Mouse (Mus musculus): ENCODE results near the gene Kcna1. TPM values are rescaled to one million over a fixed set of nuclear protein-coding genes. Genes with fewer than 3 reads are reported as not detected.

Kcna1 gene
- polyA plus RNA-seq (2014; fragmentation: Nextera tagmentation; extraction: Ambion mirVana), result 0.23 and 0.38 TPM in 2 replicates

- Histone ChIP-seq H3K27me3 (ENCODE audit: control insufficient read depth, insufficient read depth, low read length) (peaks cover 41% of the 10 kb centered on the region), H3K36me3 (ENCODE audit: control insufficient read depth, insufficient read depth, low read length) (no peaks in the 10 kb centered on the region), H3K9me3 (ENCODE audit: control insufficient read depth, low read length) (no peaks in the 10 kb centered on the region), H3K4me1 (ENCODE audit: control insufficient read depth, insufficient read depth, low read length) (peaks cover 10% of the 10 kb centered on the region; the same call in 1 of the 2 replicates), H3K4me3 (ENCODE audit: low read depth, low read length) (peak within 1 kb of the TSS; percentile 46), H3K4me2 (ENCODE audit: low read depth, severe bottlenecking) (peak within 1 kb of the TSS; percentile 97), H3K27ac (replicated peaks; ENCODE audit: low read depth, low read length) (no peak within 1 kb of the TSS), H3K9ac (ENCODE audit: low read length) (no peak within 1 kb of the TSS)
- 34% methylated on average over 8 of the region's 8 CpGs for WGBS
- ATAC-seq (ENCODE audit: insufficient number of reproducible peaks, low FRiP score, low TSS enrichment, low read depth) (no peak), DNase-seq (ENCODE audit: low spot score) (no peak)
Observed at GRCm38 (mm10) chr6:126646381-126646780, at the start of gene Kcna1. Gene Kcna1, minus strand, starts transcription at chr6:126646384.

GRCm38 (mm10) chr6:126687120-126687519 lies 40.9 kb upstream of the Kcna1 start:
- DNase-seq (ENCODE audit: low spot score) (no peak), ATAC-seq (ENCODE audit: insufficient number of reproducible peaks, low FRiP score, low TSS enrichment, low read depth) (no peak)
- Histone ChIP-seq H3K9ac (ENCODE audit: low read length) (no peak overlapping the region), H3K27ac (replicated peaks; ENCODE audit: low read depth, low read length) (no peak overlapping the region), H3K9me3 (ENCODE audit: control insufficient read depth, low read length) (no peaks in the 10 kb centered on the region), H3K27me3 (ENCODE audit: control insufficient read depth, insufficient read depth, low read length) (no peaks in the 10 kb centered on the region), H3K4me2 (ENCODE audit: low read depth, severe bottlenecking) (no peak overlapping the region), H3K36me3 (ENCODE audit: control insufficient read depth, insufficient read depth, low read length) (no peaks in the 10 kb centered on the region), H3K4me3 (ENCODE audit: low read depth, low read length) (no peak overlapping the region), H3K4me1 (ENCODE audit: control insufficient read depth, insufficient read depth, low read length) (0 out of 2 replicates have a peak, but pooled peaks cover 3% of the 10 kb centered on the region)
- 38% methylated on average over 4 of the region's 4 CpGs for WGBS

- H3K4me2 ChIP-seq (ENCODE audit: low read depth, severe bottlenecking), result no peak overlapping the region
- no peaks in the 10 kb centered on the region for H3K36me3 ChIP-seq (ENCODE audit: control insufficient read depth, insufficient read depth, low read length)
- DNase-seq (ENCODE audit: low spot score), result no peak
- H3K4me1 ChIP-seq (ENCODE audit: control insufficient read depth, insufficient read depth, low read length), result 0 out of 2 replicates have a peak, but pooled peaks cover 3% of the 10 kb centered on the region
- no peak overlapping the region for H3K9ac ChIP-seq (ENCODE audit: low read length)
- no peak overlapping the region for H3K4me3 ChIP-seq (ENCODE audit: low read depth, low read length)
- no peak; the same call in 1 of the 2 replicates for ATAC-seq (ENCODE audit: insufficient number of reproducible peaks, low FRiP score, low TSS enrichment, low read depth)
- H3K9me3 ChIP-seq (ENCODE audit: control insufficient read depth, low read length), result no peaks in the 10 kb centered on the region
- 57% methylated on average over 3 of the region's 3 CpGs for WGBS
- no peaks in the 10 kb centered on the region for H3K27me3 ChIP-seq (ENCODE audit: control insufficient read depth, insufficient read depth, low read length)
- no peak overlapping the region for H3K27ac ChIP-seq (replicated peaks; ENCODE audit: low read depth, low read length)
Observed at GRCm38 (mm10) chr6:126685135-126685534, 39.0 kb upstream of the Kcna1 start.

- Histone ChIP-seq H3K4me1 (ENCODE audit: control insufficient read depth, insufficient read depth, low read length) (no peaks in the 10 kb centered on the region), H3K27ac (replicated peaks; ENCODE audit: low read depth, low read length) (no peak overlapping the region), H3K27me3 (ENCODE audit: control insufficient read depth, insufficient read depth, low read length) (no peaks in the 10 kb centered on the region), H3K9me3 (ENCODE audit: control insufficient read depth, low read length) (no peaks in the 10 kb centered on the region), H3K9ac (ENCODE audit: low read length) (no peak overlapping the region), H3K36me3 (ENCODE audit: control insufficient read depth, insufficient read depth, low read length) (no peaks in the 10 kb centered on the region), H3K4me2 (ENCODE audit: low read depth, severe bottlenecking) (no peak overlapping the region), H3K4me3 (ENCODE audit: low read depth, low read length) (no peak overlapping the region)
- peak; percentile 63 for DNase-seq (ENCODE audit: low spot score)
- WGBS, result 70% methylated on average over 7 of the region's 7 CpGs
- ATAC-seq (ENCODE audit: insufficient number of reproducible peaks, low FRiP score, low TSS enrichment, low read depth), result no peak
Observed at GRCm38 (mm10) chr6:126678961-126679360, 32.8 kb upstream of the Kcna1 start.

- 94% methylated on average over 5 of the region's 5 CpGs for WGBS
- H3K9ac ChIP-seq (ENCODE audit: low read length), result no peak overlapping the region
- no peak overlapping the region for H3K27ac ChIP-seq (replicated peaks; ENCODE audit: low read depth, low read length)
- no peaks in the 10 kb centered on the region for H3K27me3 ChIP-seq (ENCODE audit: control insufficient read depth, insufficient read depth, low read length)
- DNase-seq (ENCODE audit: low spot score), result no peak
- no peak overlapping the region for H3K4me2 ChIP-seq (ENCODE audit: low read depth, severe bottlenecking)
- H3K9me3 ChIP-seq (ENCODE audit: control insufficient read depth, low read length), result no peaks in the 10 kb centered on the region
- no peak for ATAC-seq (ENCODE audit: insufficient number of reproducible peaks, low FRiP score, low TSS enrichment, low read depth)
- no peaks in the 10 kb centered on the region for H3K36me3 ChIP-seq (ENCODE audit: control insufficient read depth, insufficient read depth, low read length)
- H3K4me1 ChIP-seq (ENCODE audit: control insufficient read depth, insufficient read depth, low read length), result no peaks in the 10 kb centered on the region
- no peak overlapping the region for H3K4me3 ChIP-seq (ENCODE audit: low read depth, low read length)
Observed at GRCm38 (mm10) chr6:126667001-126667400, 20.8 kb upstream of the Kcna1 start.

- no peaks in the 10 kb centered on the region for H3K27me3 ChIP-seq (ENCODE audit: control insufficient read depth, insufficient read depth, low read length)
- H3K9me3 ChIP-seq (ENCODE audit: control insufficient read depth, low read length), result no peaks in the 10 kb centered on the region
- no peaks in the 10 kb centered on the region for H3K4me1 ChIP-seq (ENCODE audit: control insufficient read depth, insufficient read depth, low read length)
- ATAC-seq (ENCODE audit: insufficient number of reproducible peaks, low FRiP score, low TSS enrichment, low read depth), result no peak
- H3K9ac ChIP-seq (ENCODE audit: low read length), result no peak overlapping the region
- H3K4me3 ChIP-seq (ENCODE audit: low read depth, low read length), result no peak overlapping the region
- H3K36me3 ChIP-seq (ENCODE audit: control insufficient read depth, insufficient read depth, low read length), result no peaks in the 10 kb centered on the region
- DNase-seq (ENCODE audit: low spot score), result no peak
- H3K4me2 ChIP-seq (ENCODE audit: low read depth, severe bottlenecking), result no peak overlapping the region
- WGBS, result 77% methylated on average over 6 of the region's 6 CpGs
- H3K27ac ChIP-seq (replicated peaks; ENCODE audit: low read depth, low read length), result no peak overlapping the region
Observed at GRCm38 (mm10) chr6:126666091-126666490, 19.9 kb upstream of the Kcna1 start.

- DNase-seq (ENCODE audit: low spot score) (no peak), ATAC-seq (ENCODE audit: insufficient number of reproducible peaks, low FRiP score, low TSS enrichment, low read depth) (no peak)
- Histone ChIP-seq H3K36me3 (ENCODE audit: control insufficient read depth, insufficient read depth, low read length) (no peaks in the 10 kb centered on the region), H3K27me3 (ENCODE audit: control insufficient read depth, insufficient read depth, low read length) (no peaks in the 10 kb centered on the region), H3K4me1 (ENCODE audit: control insufficient read depth, insufficient read depth, low read length) (no peaks in the 10 kb centered on the region), H3K27ac (replicated peaks; ENCODE audit: low read depth, low read length) (no peak overlapping the region), H3K4me2 (ENCODE audit: low read depth, severe bottlenecking) (no peak overlapping the region), H3K9ac (ENCODE audit: low read length) (no peak overlapping the region), H3K9me3 (ENCODE audit: control insufficient read depth, low read length) (no peaks in the 10 kb centered on the region), H3K4me3 (ENCODE audit: low read depth, low read length) (no peak overlapping the region)
- 80% methylated on average over 3 of the region's 3 CpGs for WGBS
Observed at GRCm38 (mm10) chr6:126664569-126664968, 18.4 kb upstream of the Kcna1 start.

- Histone ChIP-seq H3K4me3 (ENCODE audit: low read depth, low read length) (no peak overlapping the region), H3K4me2 (ENCODE audit: low read depth, severe bottlenecking) (no peak overlapping the region), H3K27ac (replicated peaks; ENCODE audit: low read depth, low read length) (no peak overlapping the region), H3K4me1 (ENCODE audit: control insufficient read depth, insufficient read depth, low read length) (no peaks in the 10 kb centered on the region), H3K36me3 (ENCODE audit: control insufficient read depth, insufficient read depth, low read length) (no peaks in the 10 kb centered on the region), H3K27me3 (ENCODE audit: control insufficient read depth, insufficient read depth, low read length) (no peaks in the 10 kb centered on the region), H3K9me3 (ENCODE audit: control insufficient read depth, low read length) (no peaks in the 10 kb centered on the region), H3K9ac (ENCODE audit: low read length) (no peak overlapping the region)
- 83% methylated on average over 2 of the region's 2 CpGs for WGBS
- ATAC-seq (ENCODE audit: insufficient number of reproducible peaks, low FRiP score, low TSS enrichment, low read depth) (no peak), DNase-seq (ENCODE audit: low spot score) (no peak)
Observed at GRCm38 (mm10) chr6:126657646-126658394, 11.6 kb upstream of the Kcna1 start.

All from limb, embryonic 11.5 days (tissue).